Mouse (Mus musculus): ENCODE measurements around the gene Cckar.
"Not testable (repeated sequence)": the region's sequence is repeated elsewhere in the genome, so short reads cannot be mapped to it uniquely, and the experiment has no call there.

Gene Cckar

GRCm38 (mm10) chr5:53673493-53674150, 33.9 kb downstream of the Cckar start:
- not testable (repeated sequence) for DNase-seq (ENCODE audit: low spot score in 2 of 2)

GRCm38 (mm10) chr5:53672352-53672751, 35.2 kb downstream of the Cckar start:
- peak; percentile 30 to 65 for DNase-seq (ENCODE audit: low spot score in 2 of 2)

- DNase-seq (ENCODE audit: low spot score in 2 of 2): no peak
These were observed 36.0 kb downstream of the Cckar start for GRCm38 (mm10) chr5:53671507-53671906.

GRCm38 (mm10) chr5:53670321-53670938, 37.1 kb downstream of the Cckar start:
- no peak for DNase-seq (ENCODE audit: low spot score in 2 of 2)

- DNase-seq (ENCODE audit: low spot score in 2 of 2): no peak
These were observed 39.5 kb downstream of the Cckar start for GRCm38 (mm10) chr5:53668021-53668420.

GRCm38 (mm10) chr5:53663665-53664064, 43.8 kb downstream of the Cckar start:
- no peak for DNase-seq (ENCODE audit: low spot score in 2 of 2)

- DNase-seq (ENCODE audit: low spot score in 2 of 2): no peak
These were observed 45.1 kb downstream of the Cckar start for GRCm38 (mm10) chr5:53662413-53662812.

GRCm38 (mm10) chr5:53661508-53661907, 46.0 kb downstream of the Cckar start:
- DNase-seq (ENCODE audit: low spot score in 2 of 2): no peak

- DNase-seq (ENCODE audit: low spot score in 2 of 2): no peak
These were observed 49.6 kb downstream of the Cckar start for GRCm38 (mm10) chr5:53657925-53658324.

- no peak for DNase-seq (ENCODE audit: low spot score in 2 of 2)
These were observed 50.9 kb downstream of the Cckar start for GRCm38 (mm10) chr5:53656596-53656995.
